28 mouse cellular contexts compared by ENCODE assay signal in genomic region chr1:166787945-166788344, GRCm38 (mm10).
DNase-seq lines count a peak whose midpoint lies in the region; ATAC-seq and TF ChIP-seq lines count a peak whose summit lies in the region.
"Had no signal": no experiment of that assay in that cellular context is flagged by ENCODE, and none has a peak within 500 bp of the region (broad histone marks: within the 10 kb centered on the region; RNA-seq: fewer than 3 reads in every experiment).

No protein-coding gene starts in this region.

- H3K4me2 ChIP-seq in hindbrain, postnatal 0 days (ENCODE audit: low read depth, low read length) = no peak overlapping the region
- H3K4me2 ChIP-seq: embryonic facial prominence, embryonic 13.5 days; forebrain, embryonic 13.5 days; heart, embryonic 13.5 days; hindbrain, embryonic 12.5 days; limb, embryonic 12.5 days; liver, embryonic 13.5 days; neural tube, embryonic 15.5 days; stomach, embryonic 15.5 days had no signal

- WGBS in hindbrain, postnatal 0 days = 84% methylated on average over 1 of the region's 1 CpGs

- H3K9me3 ChIP-seq in hindbrain, postnatal 0 days (ENCODE audit: low read length) = no peaks in the 10 kb centered on the region
- H3K9me3 ChIP-seq: embryonic facial prominence, embryonic 13.5 days; forebrain, embryonic 13.5 days; heart, embryonic 13.5 days; hindbrain, embryonic 12.5 days; limb, embryonic 12.5 days; liver, embryonic 13.5 days; neural tube, embryonic 15.5 days; stomach, embryonic 15.5 days had no signal

- no peaks in the 10 kb centered on the region for H3K27me3 ChIP-seq in hindbrain, postnatal 0 days (ENCODE audit: insufficient read depth, low read length)
- H3K27me3 ChIP-seq: embryonic facial prominence, embryonic 13.5 days; forebrain, embryonic 13.5 days; heart, embryonic 13.5 days; hindbrain, embryonic 12.5 days; limb, embryonic 12.5 days; liver, embryonic 13.5 days; neural tube, embryonic 15.5 days; stomach, embryonic 15.5 days had no signal

- TF ChIP-seq CTCF in hindbrain, postnatal 0 days (IDR thresholded peaks at IDR 0.05; ENCODE audit: low read depth) = no peak

- H3K9ac ChIP-seq in hindbrain, postnatal 0 days (replicated peaks; ENCODE audit: low read length) = no peak overlapping the region
- H3K9ac ChIP-seq: embryonic facial prominence, embryonic 13.5 days; forebrain, embryonic 13.5 days; heart, embryonic 13.5 days; hindbrain, embryonic 12.5 days; limb, embryonic 12.5 days; liver, embryonic 13.5 days; neural tube, embryonic 15.5 days; stomach, embryonic 15.5 days had no signal

- ATAC-seq in frontal cortex, adult (ENCODE audit: low TSS enrichment) = peak; percentile 67; the same call in 1 of the 2 replicates
- ATAC-seq in megakaryocyte, adult 5-6 weeks (ENCODE audit: poor library complexity, severe bottlenecking) = peak; percentile 88
- no peak for ATAC-seq in hindbrain, postnatal 0 days

- no peak overlapping the region for H3K4me3 ChIP-seq in hindbrain, postnatal 0 days (ENCODE audit: low read length)
- H3K4me3 ChIP-seq: embryonic facial prominence, embryonic 13.5 days; forebrain, embryonic 13.5 days; heart, embryonic 13.5 days; hindbrain, embryonic 12.5 days; layer of hippocampus, adult 2 months; limb, embryonic 12.5 days; liver, embryonic 13.5 days; neural tube, embryonic 15.5 days; stomach, embryonic 15.5 days had no signal

- no peak for DNase-seq in frontal cortex, adult 2 months (ENCODE audit: extremely low spot score in 1 of 2, low spot score in 1 of 2)
- peak; percentile 89 for DNase-seq in 416B (ENCODE audit: low read depth)
- DNase-seq in brain, adult 2 months (ENCODE audit: low read depth, low spot score) = peak; percentile 65
- no peak for DNase-seq in adrenal gland, postnatal 4 days (ENCODE audit: low spot score in 2 of 2)
- no peak for DNase-seq in testis, postnatal 10 days (ENCODE audit: low spot score)
- no peak for DNase-seq in hindbrain, postnatal 0 days (ENCODE audit: low spot score)
- DNase-seq: cerebellum, adult 18-20 months; cerebellum, postnatal 25 days; embryo, embryonic 11 days; gastrocnemius, postnatal 10 days; heart, adult 11 months; heart, postnatal 14 days; kidney, adult 8-10 months; kidney, postnatal 25 days; layer of hippocampus, postnatal 36 days; liver, embryonic 13.5 days; lung, adult 2 months; thymus, adult 18-20 months had no signal

- H3K36me3 ChIP-seq in hindbrain, postnatal 0 days (ENCODE audit: insufficient read depth, low read length) = no peaks in the 10 kb centered on the region
- H3K36me3 ChIP-seq: embryonic facial prominence, embryonic 13.5 days; heart, embryonic 13.5 days; hindbrain, embryonic 12.5 days; limb, embryonic 12.5 days; liver, embryonic 13.5 days; neural tube, embryonic 15.5 days; stomach, embryonic 15.5 days had no signal

- H3K27ac ChIP-seq in hindbrain, postnatal 0 days = no peak overlapping the region
- H3K27ac ChIP-seq: embryonic facial prominence, embryonic 13.5 days; forebrain, embryonic 13.5 days; heart, embryonic 13.5 days; hindbrain, embryonic 12.5 days; layer of hippocampus, adult 2 months; limb, embryonic 12.5 days; liver, embryonic 13.5 days; neural tube, embryonic 15.5 days; stomach, embryonic 15.5 days had no signal

- H3K4me1 ChIP-seq in hindbrain, postnatal 0 days (ENCODE audit: insufficient read depth, low read length) = no peaks in the 10 kb centered on the region
- H3K4me1 ChIP-seq: embryonic facial prominence, embryonic 13.5 days; heart, embryonic 13.5 days; limb, embryonic 12.5 days; liver, embryonic 13.5 days; neural tube, embryonic 15.5 days; stomach, embryonic 15.5 days had no signal

Comparison
In these comparisons a context has a peak if more than half of its experiments do, and no peak if none do; other contexts are left out.
1. DNase-seq: peak in 416B (single experiment) and brain, adult 2 months (single experiment); none in frontal cortex, adult 2 months (0 of 2), adrenal gland, postnatal 4 days (0 of 2), testis, postnatal 10 days (single experiment) and hindbrain, postnatal 0 days (single experiment).